ENCODE assay signal across 28 mouse cellular contexts in the genomic region with DNA sequence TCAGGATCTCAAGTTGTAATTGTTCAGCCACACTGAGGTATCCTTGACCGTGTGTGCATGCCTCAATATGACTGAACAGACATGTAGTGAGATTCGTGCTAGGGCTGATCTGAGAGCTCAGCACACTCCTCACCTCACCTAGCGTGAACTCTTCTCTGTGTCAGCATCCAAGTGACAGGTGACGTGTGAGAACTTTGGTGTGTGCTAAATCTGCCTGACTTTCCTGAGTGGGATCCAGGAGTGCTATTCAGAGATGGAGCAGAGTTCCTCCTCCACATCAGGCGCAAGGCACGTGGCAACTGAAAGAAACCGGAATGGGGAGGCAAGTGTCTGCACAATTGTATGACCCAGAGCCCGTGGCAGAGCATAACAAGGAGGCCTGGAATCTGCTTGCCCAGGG.
"Had no signal": no experiment of that assay in that cellular context is flagged by ENCODE, and none has a peak within 500 bp of the region (broad histone marks: within the 10 kb centered on the region; RNA-seq: fewer than 3 reads in every experiment).

No protein-coding gene starts in this region.

- H3K4me3 ChIP-seq: embryonic facial prominence, embryonic 10.5 days; embryonic facial prominence, embryonic 12.5 days; embryonic facial prominence, embryonic 13.5 days; embryonic facial prominence, embryonic 15.5 days; erythroblast, embryonic 14.5 days; forebrain, embryonic 10.5 days; forebrain, embryonic 12.5 days; forebrain, embryonic 13.5 days; forebrain, embryonic 15.5 days; gastrocnemius, adult 2 months; heart, adult 2 months; heart, embryonic 12.5 days had no signal

- H3K27ac ChIP-seq: embryonic facial prominence, embryonic 10.5 days; embryonic facial prominence, embryonic 12.5 days; embryonic facial prominence, embryonic 13.5 days; embryonic facial prominence, embryonic 15.5 days; forebrain, embryonic 10.5 days; forebrain, embryonic 12.5 days; forebrain, embryonic 13.5 days; forebrain, embryonic 15.5 days; gastrocnemius, adult 2 months; heart, adult 2 months had no signal

- H3K4me1 ChIP-seq: embryonic facial prominence, embryonic 10.5 days; embryonic facial prominence, embryonic 12.5 days; embryonic facial prominence, embryonic 13.5 days; embryonic facial prominence, embryonic 15.5 days; forebrain, embryonic 12.5 days; forebrain, embryonic 15.5 days had no signal

- H3K27me3 ChIP-seq: embryonic facial prominence, embryonic 12.5 days; embryonic facial prominence, embryonic 13.5 days; embryonic facial prominence, embryonic 15.5 days; forebrain, embryonic 12.5 days; forebrain, embryonic 13.5 days; forebrain, embryonic 15.5 days; heart, embryonic 12.5 days had no signal

- DNase-seq: cerebellum, adult 2 months; cerebellum, adult 8-10 months; cerebellum, adult 9-10 months; cerebellum, adult 9-11 months; cerebellum, postnatal 10 days; cerebellum, postnatal 14 days; cerebellum, postnatal 25 days; cerebellum, postnatal 36 days; embryo, embryonic 11 days; forebrain, postnatal 0 days; gastrocnemius, adult 2 months; gastrocnemius, postnatal 10 days; gastrocnemius, postnatal 14 days; gastrocnemius, postnatal 36 days; heart, adult 18-20 months; heart, adult 2 months had no signal

- H3K9me3 ChIP-seq: embryonic facial prominence, embryonic 10.5 days; embryonic facial prominence, embryonic 12.5 days; embryonic facial prominence, embryonic 13.5 days; embryonic facial prominence, embryonic 15.5 days; forebrain, embryonic 10.5 days; forebrain, embryonic 12.5 days; forebrain, embryonic 13.5 days; forebrain, embryonic 15.5 days; heart, embryonic 12.5 days had no signal

- H3K36me3 ChIP-seq: embryonic facial prominence, embryonic 10.5 days; embryonic facial prominence, embryonic 12.5 days; embryonic facial prominence, embryonic 13.5 days; embryonic facial prominence, embryonic 15.5 days; forebrain, embryonic 10.5 days; forebrain, embryonic 12.5 days; heart, embryonic 12.5 days had no signal

- ATAC-seq: forebrain, embryonic 13.5 days; forebrain, embryonic 14.5 days; forebrain, embryonic 15.5 days; forebrain, embryonic 16.5 days; forebrain, postnatal 0 days had no signal
